Mouse (Mus musculus) gastrocnemius, adult 2 months (tissue): ENCODE results near the gene Scd2. TPM values are rescaled to one million over a fixed set of nuclear protein-coding genes. Genes with fewer than 3 reads are reported as not detected.
"Not testable (repeated sequence)": the region's sequence is repeated elsewhere in the genome, so short reads cannot be mapped to it uniquely, and the experiment has no call there.

Experiments used
- DNase-seq: peaks from one replicate; pipeline ENCODE4 v3.0.0; 2022
- H3K27ac ChIP-seq: fragments of 200-600 bp; 2 replicates; pipeline ENCODE4 v1.8.1; 2022; ENCODE audit warnings: mild to moderate bottlenecking
- H3K4me3 ChIP-seq: fragments of 200-600 bp; 2 replicates; pipeline ENCODE4 v1.8.1; 2022; ENCODE audit warnings: mild to moderate bottlenecking, moderate library complexity
- CTCF ChIP-seq: fragments of 200-600 bp; IDR thresholded peaks from 2 replicates; pipeline ENCODE4 v1.8.1; 2022; ENCODE audit warnings: antibody characterized with exemption, mild to moderate bottlenecking, moderate library complexity
- intact Hi-C: fragments of 180-260 bp; cut with DNase I; formaldehyde crosslinking; loops from one replicate; pipeline ENCODE4 v1.15.1; 2025
- total RNA-seq, 2 experiments: library from RNA; stranded (reverse); gene quantifications; 2 replicates each; pipeline ENCODE4 v1.2.3; 2021

Scd2 gene
- total RNA-seq, 2 experiments from 2014 or later = 7.4 to 9.1 TPM

GRCm38 (mm10) chr19:44312007-44312360 lies 18.5 kb downstream of the Scd2 start:
- DNase-seq = no peak
- Histone ChIP-seq H3K4me3 (no peak overlapping the region), H3K27ac (peak overlapping the region; percentile 48)
- TF ChIP-seq CTCF = no peak
- intact Hi-C loops = no loop called here

GRCm38 (mm10) chr19:44313066-44313465 lies 19.6 kb downstream of the Scd2 start:
- Histone ChIP-seq H3K4me3 (no peak overlapping the region), H3K27ac (peak overlapping the region; percentile 48; the same call in 1 of the 2 replicates)
- TF ChIP-seq CTCF = no peak
- no peak for DNase-seq
- intact Hi-C loops = no loop called here

GRCm38 (mm10) chr19:44314327-44314759 lies 20.9 kb downstream of the Scd2 start:
- Histone ChIP-seq H3K4me3 (peak overlapping the region; percentile 77), H3K27ac (peak overlapping the region; percentile 89)
- no peak for TF ChIP-seq CTCF
- DNase-seq = peak; percentile 96
- intact Hi-C loops = loop anchor here (2.0 kb wide), 1 partner anchor 20 kb away; no protein-coding TSS in a partner anchor

- intact Hi-C loops = loop anchor here (2.0 kb wide), 1 partner anchor 20 kb away; no protein-coding TSS in a partner anchor
- Histone ChIP-seq H3K4me3 (peak overlapping the region; percentile 77), H3K27ac (peak overlapping the region; percentile 89)
- TF ChIP-seq CTCF = no peak
- peak; percentile 66 for DNase-seq
Observed at GRCm38 (mm10) chr19:44314871-44315414, 21.5 kb downstream of the Scd2 start.

GRCm38 (mm10) chr19:44316752-44317315 lies 23.4 kb downstream of the Scd2 start:
- intact Hi-C loops = no loop called here
- Histone ChIP-seq H3K4me3 (no peak overlapping the region), H3K27ac (no peak overlapping the region)
- TF ChIP-seq CTCF = no peak
- no peak for DNase-seq

GRCm38 (mm10) chr19:44317391-44317790 lies 23.9 kb downstream of the Scd2 start:
- TF ChIP-seq CTCF = no peak
- DNase-seq = no peak
- no peak overlapping the region for H3K27ac ChIP-seq
- no peak overlapping the region for H3K4me3 ChIP-seq
- intact Hi-C loops = no loop called here

- intact Hi-C loops = no loop called here
- DNase-seq = no peak
- TF ChIP-seq CTCF = peak; percentile 15; the same call in 1 of the 2 replicates
- no peak overlapping the region for H3K4me3 ChIP-seq
- H3K27ac ChIP-seq = no peak overlapping the region
Observed at GRCm38 (mm10) chr19:44318545-44318944, 25.1 kb downstream of the Scd2 start.

- Histone ChIP-seq H3K4me3 (no peak overlapping the region), H3K27ac (no peak overlapping the region)
- no peak for TF ChIP-seq CTCF
- DNase-seq = no peak
- intact Hi-C loops = no loop called here
Observed at GRCm38 (mm10) chr19:44320316-44320715, 26.8 kb downstream of the Scd2 start.

GRCm38 (mm10) chr19:44321201-44321600 lies 27.7 kb downstream of the Scd2 start:
- TF ChIP-seq CTCF = no peak
- no peak overlapping the region for H3K4me3 ChIP-seq
- intact Hi-C loops = no loop called here
- DNase-seq = no peak
- H3K27ac ChIP-seq = no peak overlapping the region

GRCm38 (mm10) chr19:44321631-44322030 lies 28.2 kb downstream of the Scd2 start:
- TF ChIP-seq CTCF = no peak
- Histone ChIP-seq H3K27ac (no peak overlapping the region), H3K4me3 (no peak overlapping the region)
- no peak for DNase-seq
- intact Hi-C loops = no loop called here

- intact Hi-C loops = no loop called here
- TF ChIP-seq CTCF = no peak
- no peak overlapping the region for H3K27ac ChIP-seq
- H3K4me3 ChIP-seq = no peak overlapping the region
- no peak for DNase-seq
Observed at GRCm38 (mm10) chr19:44329566-44329965, 36.1 kb downstream of the Scd2 start.

- DNase-seq, H3K4me3 ChIP-seq, intact Hi-C loops, H3K27ac ChIP-seq: not testable (repeated sequence)
Observed at GRCm38 (mm10) chr19:44331128-44331527, 37.7 kb downstream of the Scd2 start.

- no peak overlapping the region for H3K4me3 ChIP-seq
- no peak for DNase-seq
- H3K27ac ChIP-seq = no peak overlapping the region
- TF ChIP-seq CTCF = no peak
- intact Hi-C loops = no loop called here
Observed at GRCm38 (mm10) chr19:44331911-44332310, 38.4 kb downstream of the Scd2 start.

GRCm38 (mm10) chr19:44332326-44332725 lies 38.9 kb downstream of the Scd2 start:
- H3K27ac ChIP-seq = no peak overlapping the region
- intact Hi-C loops = no loop called here

More at GRCm38 (mm10) chr19:44332326-44332725, 38.9 kb downstream of the Scd2 start:
- no peak overlapping the region for H3K4me3 ChIP-seq
- TF ChIP-seq CTCF = no peak
- DNase-seq = no peak
